9 mouse cellular contexts compared by ENCODE assay signal in the genomic region with DNA sequence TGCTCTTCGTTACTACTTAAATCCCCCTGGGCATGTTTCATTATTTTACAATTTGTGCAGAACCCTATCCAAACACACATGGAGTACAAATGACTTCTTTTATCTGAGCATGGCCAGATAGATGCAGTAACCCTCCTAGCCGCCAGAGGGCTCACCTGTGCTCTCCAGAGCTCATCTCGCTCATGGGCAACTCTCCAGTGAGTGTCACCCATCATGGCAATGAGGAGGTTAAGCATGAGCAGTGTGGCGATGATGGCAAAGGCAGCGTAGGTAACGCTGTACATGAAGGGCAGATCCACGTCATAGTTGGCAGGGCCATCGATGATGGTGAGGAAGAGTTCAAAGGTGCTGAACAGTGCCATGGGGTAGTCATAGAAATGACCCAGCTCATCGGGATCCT. TPM values are rescaled to one million over a fixed set of nuclear protein-coding genes. Genes with fewer than 3 reads are reported as not detected.
DNase-seq lines count a peak whose midpoint lies in the region; ATAC-seq and TF ChIP-seq lines count a peak whose summit lies in the region.
"Had no signal": no experiment of that assay in that cellular context is flagged by ENCODE, and none has a peak within 500 bp of the region (broad histone marks: within the 10 kb centered on the region; RNA-seq: fewer than 3 reads in every experiment).

No protein-coding gene starts in this region.

- peaks cover 11% of the 10 kb centered on the region; the same call in 1 of the 2 replicates for H3K36me3 ChIP-seq in forebrain, embryonic 14.5 days (ENCODE audit: control insufficient read depth, insufficient read depth, low read length)
- H3K36me3 ChIP-seq in forebrain, embryonic 10.5 days (replicated peaks): peaks cover 12% of the 10 kb centered on the region; the same call in 1 of the 2 replicates
- peaks cover 22% of the 10 kb centered on the region; the same call in 1 of the 2 replicates for H3K36me3 ChIP-seq in forebrain, postnatal 0 days (ENCODE audit: insufficient read depth)
- 0 out of 2 replicates have a peak, but pooled peaks cover 7% of the 10 kb centered on the region for H3K36me3 ChIP-seq in midbrain, embryonic 12.5 days

- ATAC-seq in forebrain, embryonic 14.5 days: 0 out of 2 replicates have a peak, but pooled peaks have one; percentile 30
- peak; percentile 21; the same call in 1 of the 2 replicates for ATAC-seq in forebrain, postnatal 0 days
- ATAC-seq in midbrain, embryonic 12.5 days (ENCODE audit: low FRiP score, low read depth): peak; percentile 24; the same call in 1 of the 2 replicates

- no peak overlapping the region for H3K4me2 ChIP-seq in forebrain, embryonic 14.5 days (ENCODE audit: low read length)
- H3K4me2 ChIP-seq in forebrain, postnatal 0 days (ENCODE audit: low read depth): no peak overlapping the region
- H3K4me2 ChIP-seq in midbrain, embryonic 12.5 days (replicated peaks): no peak overlapping the region

- peak; percentile 20 for DNase-seq in forebrain, embryonic 14.5 days (ENCODE audit: low spot score)
- no peak for DNase-seq in forebrain, embryonic 10.5 days (ENCODE audit: extremely low spot score, low spot score)
- DNase-seq in right cerebral cortex, postnatal 10 days (ENCODE audit: low spot score in 2 of 2): peak; percentile 74 to 79
- no peak for DNase-seq in right cerebral cortex, adult 18-20 months
- peak; percentile 55 for DNase-seq in forebrain, postnatal 0 days
- DNase-seq in adrenal gland, postnatal 36 days: no peak
- DNase-seq in gastrocnemius, postnatal 4 days (ENCODE audit: low spot score in 2 of 2): no peak

- no peaks in the 10 kb centered on the region for H3K9me3 ChIP-seq in forebrain, embryonic 14.5 days (replicated peaks; ENCODE audit: control insufficient read depth, low read length)
- no peaks in the 10 kb centered on the region for H3K9me3 ChIP-seq in forebrain, embryonic 10.5 days
- no peaks in the 10 kb centered on the region for H3K9me3 ChIP-seq in forebrain, postnatal 0 days (ENCODE audit: low read length)
- H3K9me3 ChIP-seq in midbrain, embryonic 12.5 days: no peaks in the 10 kb centered on the region

- 72% methylated on average over 9 of the region's 9 CpGs for WGBS in forebrain, embryonic 14.5 days
- 71% methylated on average over 9 of the region's 9 CpGs for WGBS in forebrain, embryonic 10.5 days
- WGBS in forebrain, postnatal 0 days: 67% methylated on average over 9 of the region's 9 CpGs
- WGBS in midbrain, embryonic 12.5 days: 67% methylated on average over 9 of the region's 9 CpGs

- TF ChIP-seq CTCF in forebrain, postnatal 0 days (IDR thresholded peaks at IDR 0.05; ENCODE audit: low read depth): peak; percentile 68

- H3K4me3 ChIP-seq in forebrain, embryonic 14.5 days (ENCODE audit: low read depth, low read length): no peak overlapping the region
- no peak overlapping the region for H3K4me3 ChIP-seq in forebrain, embryonic 10.5 days
- no peak overlapping the region for H3K4me3 ChIP-seq in forebrain, postnatal 0 days (ENCODE audit: low read depth, low read length)
- H3K4me3 ChIP-seq in midbrain, embryonic 12.5 days: no peak overlapping the region

- no peaks in the 10 kb centered on the region for H3K4me1 ChIP-seq in forebrain, embryonic 14.5 days (ENCODE audit: control insufficient read depth, insufficient read depth, low read length)
- no peaks in the 10 kb centered on the region for H3K4me1 ChIP-seq in forebrain, embryonic 10.5 days
- H3K4me1 ChIP-seq in forebrain, postnatal 0 days (ENCODE audit: insufficient read depth): no peaks in the 10 kb centered on the region
- H3K4me1 ChIP-seq in midbrain, embryonic 12.5 days: no peaks in the 10 kb centered on the region

- no peaks in the 10 kb centered on the region for H3K27me3 ChIP-seq in forebrain, embryonic 14.5 days (replicated peaks; ENCODE audit: control insufficient read depth, insufficient read depth, low read length)
- H3K27me3 ChIP-seq in forebrain, embryonic 10.5 days (ENCODE audit: poor library complexity, severe bottlenecking): no peaks in the 10 kb centered on the region
- no peaks in the 10 kb centered on the region for H3K27me3 ChIP-seq in forebrain, postnatal 0 days (ENCODE audit: insufficient read depth, low read length)
- H3K27me3 ChIP-seq in midbrain, embryonic 12.5 days: no peaks in the 10 kb centered on the region

- H3K9ac ChIP-seq in forebrain, embryonic 14.5 days (ENCODE audit: low read length): no peak overlapping the region
- H3K9ac ChIP-seq in forebrain, postnatal 0 days: no peak overlapping the region
- no peak overlapping the region for H3K9ac ChIP-seq in midbrain, embryonic 12.5 days (replicated peaks)

- no peak overlapping the region for H3K27ac ChIP-seq in forebrain, embryonic 14.5 days (ENCODE audit: low read depth, low read length)
- H3K27ac ChIP-seq in forebrain, embryonic 10.5 days: no peak overlapping the region
- H3K27ac ChIP-seq in forebrain, postnatal 0 days (ENCODE audit: low read depth, low read length): no peak overlapping the region
- H3K27ac ChIP-seq in midbrain, embryonic 12.5 days (replicated peaks): no peak overlapping the region

RNA-seq across cellular contexts. Expression of a gene that starts 13.5 kb away (rescaled TPM):
- 0.54 and 0.55 TPM in 2 replicates for polyA plus RNA-seq in forebrain, embryonic 14.5 days (2014; fragmentation: Nextera tagmentation; extraction: Ambion mirVana)
- 0.16 and 0.25 TPM in 2 replicates for polyA plus RNA-seq in forebrain, embryonic 10.5 days (2016; fragmentation: Nextera tagmentation; extraction: Ambion mirVana)
- total RNA-seq in forebrain, postnatal 0 days (2014; rRNA removed): not detected in 2 replicates
- polyA plus RNA-seq in forebrain, postnatal 0 days (2015; fragmentation: Nextera tagmentation; extraction: Ambion mirVana): 0.62 and 0.65 TPM in 2 replicates
- polyA plus RNA-seq in midbrain, embryonic 12.5 days (2016; fragmentation: Nextera tagmentation; extraction: Ambion mirVana): 0.37 and 0.58 TPM in 2 replicates
- total RNA-seq in adrenal gland, postnatal 36 days (2021): not detected
- not detected for total RNA-seq in gastrocnemius, postnatal 4 days (2021)

RNA-seq across cellular contexts. Expression of a gene that starts 17.4 kb away (rescaled TPM):
- 20.2 and 24.7 TPM in 2 replicates for polyA plus RNA-seq in forebrain, embryonic 14.5 days (2014; fragmentation: Nextera tagmentation; extraction: Ambion mirVana)
- 14.6 and 16.6 TPM in 2 replicates for polyA plus RNA-seq in forebrain, embryonic 10.5 days (2016; fragmentation: Nextera tagmentation; extraction: Ambion mirVana)
- 47.6 and 58.4 TPM in 2 replicates for total RNA-seq in forebrain, postnatal 0 days (2014; rRNA removed)
- 31.6 and 34.6 TPM in 2 replicates for polyA plus RNA-seq in forebrain, postnatal 0 days (2015; fragmentation: Nextera tagmentation; extraction: Ambion mirVana)
- 17.6 and 20.7 TPM in 2 replicates for polyA plus RNA-seq in midbrain, embryonic 12.5 days (2016; fragmentation: Nextera tagmentation; extraction: Ambion mirVana)
- total RNA-seq in adrenal gland, postnatal 36 days (2021): 10 to 100 TPM in 1 of 2 experiments, 1 to 10 TPM in 1; 4.4 to 19.0 TPM
- 1 to 10 TPM; 5.1 to 5.8 TPM for total RNA-seq in gastrocnemius, postnatal 4 days (2021)

RNA-seq across cellular contexts. Expression of a gene that starts 57.9 kb away (rescaled TPM):
- not detected in 2 replicates for polyA plus RNA-seq in forebrain, embryonic 14.5 days (2014; fragmentation: Nextera tagmentation; extraction: Ambion mirVana)
- not detected in 2 replicates for polyA plus RNA-seq in forebrain, embryonic 10.5 days (2016; fragmentation: Nextera tagmentation; extraction: Ambion mirVana)
- not detected in 2 replicates for total RNA-seq in forebrain, postnatal 0 days (2014; rRNA removed)
- not detected in 2 replicates for polyA plus RNA-seq in forebrain, postnatal 0 days (2015; fragmentation: Nextera tagmentation; extraction: Ambion mirVana)
- not detected in 2 replicates for polyA plus RNA-seq in midbrain, embryonic 12.5 days (2016; fragmentation: Nextera tagmentation; extraction: Ambion mirVana)
- under 1 TPM in 1 of 2 experiments, not detected in 1; 0.10 TPM for total RNA-seq in adrenal gland, postnatal 36 days (2021)
- total RNA-seq in gastrocnemius, postnatal 4 days (2021): not detected
- polyA plus RNA-seq: intestine, embryonic 14.5 days had no signal

Comparison
In these comparisons a context has a peak if more than half of its experiments do, and no peak if none do; other contexts are left out.
1. DNase-seq: peak in forebrain, embryonic 14.5 days (single experiment), right cerebral cortex, postnatal 10 days (2 of 2) and forebrain, postnatal 0 days (single experiment); none in forebrain, embryonic 10.5 days (single experiment), right cerebral cortex, adult 18-20 months (single experiment), adrenal gland, postnatal 36 days (0 of 2) and gastrocnemius, postnatal 4 days (0 of 2).
2. Peak in every context shown above with its lines, with median percentiles within 50 percentile points of each other: ATAC-seq.